Mouse (Mus musculus) CH12.LX (cell line): Measurements from ENCODE around the gene Dcdc2b. TPM values are rescaled to one million over a fixed set of nuclear protein-coding genes. Genes with fewer than 3 reads are reported as not detected.

Experiments used
- DNase-seq: peaks from one replicate; pipeline ENCODE4 v3.0.0-alpha.2; 2013; ENCODE audit errors: extremely low read depth
- H3K27ac ChIP-seq: 2 replicates; pipeline ENCODE4 v1.5.1; 2012; ENCODE audit warnings: low read depth, mild to moderate bottlenecking, control low read depth, moderate library complexity; ENCODE audit not compliant: insufficient read depth
- H3K27me3 ChIP-seq: replicated peaks from 2 replicates; pipeline ENCODE3; 2012; ENCODE audit warnings: inconsistent platforms
- H3K36me3 ChIP-seq, 2 experiments: replicated peaks in 1 of 2; 2 replicates each; pipeline versions ENCODE3 to v1.6.1; 2012; ENCODE audit warnings: inconsistent platforms in 1 of 2, low read length in 1 of 2, mild to moderate bottlenecking in 1 of 2, mixed read lengths in 1 of 2, moderate library complexity in 1 of 2; ENCODE audit not compliant: control insufficient read depth in 1 of 2, insufficient read depth in 1 of 2
- H3K4me1 ChIP-seq, 2 experiments: 2 replicates each; pipeline ENCODE4 v1.6.1; 2012; ENCODE audit warnings: inconsistent platforms in 1 of 2, moderate library complexity in 1 of 2; ENCODE audit not compliant: insufficient read depth in 2 of 2, control insufficient read depth in 1 of 2
- H3K4me2 ChIP-seq: 2 replicates; pipeline ENCODE4 v1.6.1; 2012; ENCODE audit warnings: low read depth, mild to moderate bottlenecking, control low read depth; ENCODE audit not compliant: poor library complexity, insufficient read depth, severe bottlenecking
- H3K4me3 ChIP-seq, 3 experiments: fragments of 150-350 bp in 1 of 3; sonication (generic) in 1 of 3; replicated peaks in 1 of 3; 2 replicates each; pipeline versions ENCODE3 to v1.5.1; 2011 to 2012; ENCODE audit warnings: low read depth in 2 of 3, low read length in 2 of 3, mild to moderate bottlenecking in 2 of 3, moderate library complexity in 2 of 3, control low read depth in 1 of 3, improper control_type of control experiment in 1 of 3, inconsistent platforms in 1 of 3, mixed read lengths in 1 of 3; ENCODE audit not compliant: poor library complexity in 1 of 3
- H3K79me2 ChIP-seq: replicated peaks from 2 replicates; pipeline ENCODE4 v1.6.1; 2012; ENCODE audit warnings: mild to moderate bottlenecking, moderate library complexity; ENCODE audit not compliant: control insufficient read depth, poor library complexity, insufficient read depth, severe bottlenecking; ENCODE audit errors: extremely low read depth
- H3K9ac ChIP-seq: 2 replicates; pipeline ENCODE4 v1.6.1; 2012; ENCODE audit warnings: low read depth, mild to moderate bottlenecking, control low read depth, moderate library complexity; ENCODE audit not compliant: insufficient read depth
- H3K9me3 ChIP-seq: replicated peaks from 2 replicates; pipeline ENCODE3; 2012; ENCODE audit warnings: low read length, inconsistent platforms, mixed read lengths
- BHLHE40 ChIP-seq: IDR thresholded peaks from 2 replicates; pipeline ENCODE4 v1.6.1; 2011; ENCODE audit warnings: mild to moderate bottlenecking, low read depth, low read length, improper control_type of control experiment
- CHD1 ChIP-seq: IDR thresholded peaks from 2 replicates; pipeline ENCODE4 v1.6.1; 2012; ENCODE audit warnings: low read depth, low read length, improper control_type of control experiment, inconsistent platforms
- CHD2 ChIP-seq: IDR thresholded peaks from 2 replicates; pipeline ENCODE4 v1.6.1; 2011; ENCODE audit warnings: low read length, improper control_type of control experiment
- CTCF ChIP-seq, 2 experiments: IDR thresholded peaks in 1 of 2; conservative IDR thresholded peaks in 1 of 2; 2 replicates each; pipeline ENCODE4 v1.5.1; 2011 to 2012; ENCODE audit warnings: low read depth in 2 of 2, low read length in 2 of 2, improper control_type of control experiment in 1 of 2, inconsistent platforms in 1 of 2, mild to moderate bottlenecking in 1 of 2, moderate library complexity in 1 of 2
- E2F4 ChIP-seq: IDR thresholded peaks from 2 replicates; pipeline ENCODE4 v1.6.1; 2011; ENCODE audit warnings: low read depth, low read length, improper control_type of control experiment; ENCODE audit not compliant: insufficient replicate concordance
- EP300 ChIP-seq: IDR thresholded peaks from 2 replicates; pipeline ENCODE4 v1.6.1; 2011; ENCODE audit warnings: low read length, improper control_type of control experiment
- GABPA ChIP-seq: IDR thresholded peaks from 2 replicates; pipeline ENCODE4 v1.6.1; 2012; ENCODE audit warnings: low read depth, low read length, improper control_type of control experiment, inconsistent platforms; ENCODE audit not compliant: insufficient replicate concordance
- IRF4 ChIP-seq: IDR thresholded peaks from 2 replicates; pipeline ENCODE4 v1.6.1; 2014; ENCODE audit warnings: low read depth, mild to moderate bottlenecking, inconsistent platforms, low read length, improper control_type of control experiment
- JUN ChIP-seq: IDR thresholded peaks from 2 replicates; pipeline ENCODE4 v1.6.1; 2011; ENCODE audit warnings: low read depth, mild to moderate bottlenecking, low read length, improper control_type of control experiment, moderate library complexity; ENCODE audit not compliant: insufficient read depth
- KAT2A ChIP-seq: IDR thresholded peaks from 2 replicates; pipeline ENCODE4 v1.6.1; 2012; ENCODE audit warnings: low read length, improper control_type of control experiment, inconsistent platforms; ENCODE audit not compliant: insufficient replicate concordance
- MAFK ChIP-seq: IDR thresholded peaks from 2 replicates; pipeline ENCODE4 v1.6.1; 2011; ENCODE audit warnings: low read length, improper control_type of control experiment; ENCODE audit not compliant: insufficient replicate concordance
- MAZ ChIP-seq: IDR thresholded peaks from 2 replicates; pipeline ENCODE4 v1.6.1; 2012; ENCODE audit warnings: low read depth, mild to moderate bottlenecking, inconsistent platforms, low read length, improper control_type of control experiment, moderate library complexity
- MEF2A ChIP-seq: IDR thresholded peaks from 2 replicates; pipeline ENCODE4 v1.6.1; 2014; ENCODE audit warnings: low read depth, mild to moderate bottlenecking, inconsistent platforms, low read length, improper control_type of control experiment, borderline replicate concordance
- MXI1 ChIP-seq: IDR thresholded peaks from 2 replicates; pipeline ENCODE4 v1.6.1; 2011; ENCODE audit warnings: mild to moderate bottlenecking, low read depth, low read length, improper control_type of control experiment
- MYC ChIP-seq: IDR thresholded peaks from 2 replicates; pipeline ENCODE4 v1.6.1; 2011; ENCODE audit warnings: low read depth, mild to moderate bottlenecking, improper control_type of control experiment, low read length
- NELFE ChIP-seq: IDR thresholded peaks from 2 replicates; pipeline ENCODE4 v1.6.1; 2011; ENCODE audit warnings: low read depth, low read length, improper control_type of control experiment
- PAX5 ChIP-seq: IDR thresholded peaks from 2 replicates; pipeline ENCODE4 v1.6.1; 2012; ENCODE audit warnings: low read length, inconsistent platforms, mixed read lengths
- POLR2A ChIP-seq: IDR thresholded peaks from 2 replicates; pipeline ENCODE4 v1.6.1; 2011; ENCODE audit warnings: low read depth, mild to moderate bottlenecking, improper control_type of control experiment, low read length
- POLR2AphosphoS2 ChIP-seq: IDR thresholded peaks from 2 replicates; pipeline ENCODE4 v1.6.1; 2011; ENCODE audit warnings: low read depth, low read length, improper control_type of control experiment
- RAD21 ChIP-seq: IDR thresholded peaks from 2 replicates; pipeline ENCODE4 v1.6.1; 2011; ENCODE audit warnings: low read depth, mild to moderate bottlenecking, low read length, improper control_type of control experiment, moderate library complexity
- SIN3A ChIP-seq: IDR thresholded peaks from 2 replicates; pipeline ENCODE4 v1.6.1; 2012; ENCODE audit warnings: low read length, improper control_type of control experiment, inconsistent platforms
- TBP ChIP-seq: conservative IDR thresholded peaks from 2 replicates; pipeline ENCODE4 v1.6.1; 2011; ENCODE audit warnings: low read depth, low read length, improper control_type of control experiment
- TCF12 ChIP-seq: IDR thresholded peaks from 2 replicates; pipeline ENCODE4 v1.6.1; 2014; ENCODE audit warnings: low read depth, mild to moderate bottlenecking, inconsistent platforms, low read length, improper control_type of control experiment
- USF2 ChIP-seq: conservative IDR thresholded peaks from 2 replicates; pipeline ENCODE4 v1.6.1; 2011; ENCODE audit warnings: low read depth, low read length, improper control_type of control experiment
- ZC3H11A ChIP-seq: IDR thresholded peaks from 2 replicates; pipeline ENCODE4 v1.6.1; 2012; ENCODE audit warnings: low read depth, mild to moderate bottlenecking, inconsistent platforms, low read length, improper control_type of control experiment
- ZMIZ1 ChIP-seq: IDR thresholded peaks from 2 replicates; pipeline ENCODE4 v1.6.1; 2012; ENCODE audit warnings: low read depth, mild to moderate bottlenecking, inconsistent platforms, low read length, improper control_type of control experiment
- dilution Hi-C: fragments of 300-500 bp; cut with MboI; formaldehyde crosslinking; loops from 2 replicates; pipeline ENCODE4 v1.14.3; 2020; ENCODE audit warnings: low sequenced_read_pairs; ENCODE audit not compliant: extremely low pct_unique_long_range_greater_than_20kb, extremely low pct_ligation_motif_present
- in situ Hi-C: fragments of 300-500 bp; cut with MboI; formaldehyde crosslinking; loops from 3 replicates; pipeline ENCODE4 v1.14.3; 2019; ENCODE audit warnings: low sequenced_read_pairs, low pct_ligation_motif_present, low pct_unique_long_range_greater_than_20kb, mixed read lengths
- polyA plus RNA-seq: library from polyadenylated mRNA; unstranded; fragments of >175 nt; gene quantifications from 2 replicates; pipeline ENCODE4 v1.2.1, GENCODE M21; 2012; ENCODE audit warnings: low read depth; ENCODE audit not compliant: insufficient read length
- total RNA-seq, 2 experiments: library from RNA; depleted of rRNA; stranded (reverse); fragments of 300-350 nt in 1 of 2; fragments of >200 nt in 1 of 2; gene quantifications; 2 replicates each; pipeline ENCODE4 v1.2.3; 2012 to 2014

Gene Dcdc2b
- 0.59 and 1.6 TPM in 2 replicates for total RNA-seq (2012; rRNA removed)
- total RNA-seq (2014; rRNA removed) = not detected in 2 replicates
- polyA plus RNA-seq = 0.66 and 1.1 TPM in 2 replicates

- H3K4me2 ChIP-seq = no peak within 1 kb of the TSS
- H3K4me3 ChIP-seq = no peak within 1 kb of the TSS
- no peaks in the 10 kb centered on the region for H3K9me3 ChIP-seq
- dilution Hi-C loops (no loop called here), in situ Hi-C loops (loop anchor here (25.0 kb wide), 1 partner anchor 252 kb away; no protein-coding TSS in a partner anchor)
- no peak for DNase-seq
- TF ChIP-seq BHLHE40 (no peak), CHD1 (no peak), MAZ (no peak), POLR2A (no peak), MAFK (no peak), USF2 (no peak), E2F4 (no peak), MXI1 (no peak), TCF12 (no peak), PAX5 (no peak), GABPA (no peak), ZMIZ1 (no peak), RAD21 (no peak), CHD2 (no peak), ZC3H11A (no peak)
- H3K79me2 ChIP-seq = no peaks in the 10 kb centered on the region
- H3K9ac ChIP-seq = no peak within 1 kb of the TSS
- no peak within 1 kb of the TSS for H3K27ac ChIP-seq
- no peaks in the 10 kb centered on the region for H3K27me3 ChIP-seq
- H3K4me1 ChIP-seq = peaks cover 3 to 49% of the 10 kb centered on the region in 2 experiments
- H3K36me3 ChIP-seq = peaks cover 32 to 75% of the 10 kb centered on the region in 2 experiments
Observed at GRCm38 (mm10) chr4:129614093-129614492, at the start of gene Dcdc2b. Gene Dcdc2b (minus strand): TSS chr4:129614257.

GRCm38 (mm10) chr4:129662255-129662813 lies 48.3 kb upstream of the Dcdc2b start:
- no peaks in the 10 kb centered on the region for H3K27me3 ChIP-seq
- H3K4me2 ChIP-seq = no peak overlapping the region
- H3K27ac ChIP-seq = no peak overlapping the region
- no peaks in the 10 kb centered on the region for H3K4me1 ChIP-seq
- H3K9me3 ChIP-seq = no peaks in the 10 kb centered on the region
- H3K79me2 ChIP-seq = peaks cover 14% of the 10 kb centered on the region; the same call in 1 of the 2 replicates
- H3K9ac ChIP-seq = no peak overlapping the region
- H3K36me3 ChIP-seq = peaks cover 28 to 85% of the 10 kb centered on the region in 2 experiments
- TF ChIP-seq NELFE (no peak), RAD21 (no peak), BHLHE40 (no peak), CTCF (conservative IDR thresholded peaks at IDR 0.05 in 1 of 2, IDR thresholded peaks at IDR 0.05 in 1 of 2; ENCODE audit: low read depth in 2 of 2, low read length in 2 of 2) (no peak), POLR2A (no peak), TBP (no peak), MAFK (no peak), SIN3A (no peak), KAT2A (no peak), MEF2A (no peak), MXI1 (no peak), JUN (no peak), EP300 (no peak), MYC (no peak), IRF4 (no peak), POLR2AphosphoS2 (no peak)
- no peak for DNase-seq
- in situ Hi-C loops = no loop called here
- no peak overlapping the region for H3K4me3 ChIP-seq
- dilution Hi-C loops = no loop called here
